Mouse (Mus musculus): ENCODE data around the gene Timm10. TPM values are rescaled to one million over a fixed set of nuclear protein-coding genes. Genes with fewer than 3 reads are reported as not detected.

Timm10 gene
- total and polyA plus RNA-seq, 3 experiments = 129 to 193 TPM; not detected in 1

DNA sequence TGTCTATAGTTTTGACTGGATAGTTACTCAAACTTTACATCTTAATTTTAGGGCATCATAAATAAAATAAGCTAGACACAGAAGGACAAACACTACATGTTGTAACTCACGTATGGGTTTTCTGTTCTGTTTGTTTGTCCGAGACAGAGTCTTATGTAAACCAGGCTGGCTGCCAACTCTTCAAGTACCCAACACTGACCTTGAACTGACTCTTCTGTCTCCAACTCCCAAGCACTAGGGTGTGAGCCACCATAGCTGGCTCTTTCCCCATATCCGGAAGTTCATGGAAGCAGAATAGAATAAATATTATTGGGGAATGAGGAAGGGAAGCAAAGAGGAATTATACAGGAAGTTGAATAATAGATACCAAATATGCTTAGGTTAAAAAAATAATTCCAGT, 34.3 kb upstream of the Timm10 start:
- no peak overlapping the region for H3K27ac ChIP-seq (ENCODE audit: control insufficient read depth, low read depth, low read length)
- DNase-seq (ENCODE audit: low read depth, low spot score) = no peak
- H3K79me2 ChIP-seq (ENCODE audit: control insufficient read depth, insufficient read depth, low read length, poor library complexity) = no peaks in the 10 kb centered on the region
- no peak overlapping the region for H3K9ac ChIP-seq (ENCODE audit: control insufficient read depth, low read depth, low read length, poor library complexity, severe bottlenecking)
- H3K36me3 ChIP-seq (ENCODE audit: control insufficient read depth in 1 of 2, insufficient read depth in 2 of 2, low read length in 2 of 2) = peaks cover 0 to 3% of the 10 kb centered on the region in 2 experiments; a peak in 2 of 4 replicates
- peaks cover 4% of the 10 kb centered on the region in 2 experiments for H3K27me3 ChIP-seq (ENCODE audit: control insufficient read depth in 1 of 2, insufficient read depth in 2 of 2, low read length in 2 of 2)
- TF ChIP-seq ZNF384 (IDR thresholded peaks at IDR 0.05; ENCODE audit: low read depth, low read length) = no peak
- no peak for TF ChIP-seq CHD2 (IDR thresholded peaks at IDR 0.05; ENCODE audit: low read length)
- no peak for TF ChIP-seq USF1 (IDR thresholded peaks at IDR 0.05; ENCODE audit: low read depth, low read length)
- no peak for TF ChIP-seq UBTF (IDR thresholded peaks at IDR 0.05; ENCODE audit: borderline replicate concordance, insufficient read depth, low read depth, low read length)
- no peak for TF ChIP-seq MXI1 (IDR thresholded peaks at IDR 0.05; ENCODE audit: low read depth, low read length)
- TF ChIP-seq RCOR1 (IDR thresholded peaks at IDR 0.05; ENCODE audit: low read depth, low read length) = no peak
- TF ChIP-seq HCFC1 (IDR thresholded peaks at IDR 0.05; ENCODE audit: low read depth, low read length) = no peak
- no peak for TF ChIP-seq E2F4 (IDR thresholded peaks at IDR 0.05; ENCODE audit: borderline replicate concordance, low read depth, low read length)
- TF ChIP-seq POLR2AphosphoS5 (IDR thresholded peaks at IDR 0.05; ENCODE audit: borderline replicate concordance, low read depth, low read length) = no peak
- TF ChIP-seq TBP (IDR thresholded peaks at IDR 0.05; ENCODE audit: low read depth, low read length) = no peak
- TF ChIP-seq ZKSCAN1 (IDR thresholded peaks at IDR 0.05; ENCODE audit: low read depth, low read length) = no peak
- TF ChIP-seq POLR2AphosphoS2 (IDR thresholded peaks at IDR 0.05; ENCODE audit: low read length) = no peak
- peaks cover 0 to 5% of the 10 kb centered on the region in 2 experiments; a peak in 1 of 4 replicates for H3K4me1 ChIP-seq (ENCODE audit: control insufficient read depth in 1 of 2, insufficient read depth in 2 of 2, low read length in 2 of 2)
- H3K4me3 ChIP-seq (ENCODE audit: control insufficient read depth in 1 of 2, insufficient read depth in 1 of 2, low read depth in 2 of 2, low read length in 2 of 2) = no peak overlapping the region
- no peaks in the 10 kb centered on the region for H3K9me3 ChIP-seq (replicated peaks; ENCODE audit: insufficient read depth, low read length)

DNA sequence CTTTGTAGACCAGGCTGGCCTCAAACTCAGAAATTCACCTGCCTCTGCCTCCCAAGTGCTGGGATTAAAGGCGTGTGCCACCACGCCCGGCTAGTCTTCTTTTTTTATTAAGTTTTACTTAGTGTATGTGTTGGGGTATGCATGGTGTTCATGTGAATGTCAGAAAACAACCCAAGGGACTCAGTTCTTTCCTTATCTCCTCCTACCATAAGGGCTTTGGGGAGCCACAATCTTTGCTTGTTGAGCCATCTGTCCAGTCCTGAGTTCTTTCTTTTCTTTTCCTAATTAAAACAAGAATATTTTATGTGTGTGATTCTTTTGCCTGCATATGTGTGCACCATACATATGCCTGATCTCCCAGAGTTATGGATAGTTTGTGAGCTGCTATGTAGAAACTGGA, 33.6 kb upstream of the Timm10 start:
- no peak for TF ChIP-seq SIN3A (IDR thresholded peaks at IDR 0.05; ENCODE audit: low read length)
- peak; percentile 72 for TF ChIP-seq TAL1 (IDR thresholded peaks at IDR 0.05; ENCODE audit: low read length)
- no peak for TF ChIP-seq KAT2A (conservative IDR thresholded peaks at IDR 0.05; ENCODE audit: low read depth, low read length)
- peak; percentile 31; the same call in 1 of the 2 replicates for TF ChIP-seq TCF12 (IDR thresholded peaks at IDR 0.05; ENCODE audit: low read depth, low read length)
- TF ChIP-seq TBP (IDR thresholded peaks at IDR 0.05; ENCODE audit: low read depth, low read length) = no peak
- TF ChIP-seq USF2 (IDR thresholded peaks at IDR 0.05; ENCODE audit: borderline replicate concordance in 1 of 2, insufficient read depth in 1 of 2, low read depth in 1 of 2, low read length in 2 of 2) = no peak
- no peak for TF ChIP-seq ZC3H11A (IDR thresholded peaks at IDR 0.05; ENCODE audit: low read depth, low read length)
- TF ChIP-seq UBTF (IDR thresholded peaks at IDR 0.05; ENCODE audit: borderline replicate concordance, insufficient read depth, low read depth, low read length) = no peak
- peak; percentile 16 to 35; a peak in 1 of 4 replicates for TF ChIP-seq EP300 (IDR thresholded peaks at IDR 0.05; ENCODE audit: low read depth in 1 of 2, low read length in 2 of 2)
- Histone ChIP-seq H3K27ac (ENCODE audit: control insufficient read depth, low read depth, low read length) (no peak overlapping the region), H3K27me3 (ENCODE audit: control insufficient read depth in 1 of 2, insufficient read depth in 2 of 2, low read length in 2 of 2) (peaks cover 4% of the 10 kb centered on the region in 2 experiments), H3K9me3 (replicated peaks; ENCODE audit: insufficient read depth, low read length) (no peaks in the 10 kb centered on the region), H3K9ac (ENCODE audit: control insufficient read depth, low read depth, low read length, poor library complexity, severe bottlenecking) (no peak overlapping the region), H3K4me3 (ENCODE audit: control insufficient read depth in 1 of 2, insufficient read depth in 1 of 2, low read depth in 2 of 2, low read length in 2 of 2) (no peak overlapping the region), H3K36me3 (ENCODE audit: control insufficient read depth in 1 of 2, insufficient read depth in 2 of 2, low read length in 2 of 2) (peaks cover 0 to 3% of the 10 kb centered on the region in 2 experiments; a peak in 2 of 4 replicates), H3K79me2 (ENCODE audit: control insufficient read depth, insufficient read depth, low read length, poor library complexity) (no peaks in the 10 kb centered on the region), H3K4me1 (ENCODE audit: control insufficient read depth in 1 of 2, insufficient read depth in 2 of 2, low read length in 2 of 2) (peaks cover 0 to 7% of the 10 kb centered on the region in 2 experiments; a peak in 1 of 4 replicates)
- peak; percentile 27 for DNase-seq (ENCODE audit: low read depth, low spot score)
